8 mouse cellular contexts compared by ENCODE assay signal in the genomic region with DNA sequence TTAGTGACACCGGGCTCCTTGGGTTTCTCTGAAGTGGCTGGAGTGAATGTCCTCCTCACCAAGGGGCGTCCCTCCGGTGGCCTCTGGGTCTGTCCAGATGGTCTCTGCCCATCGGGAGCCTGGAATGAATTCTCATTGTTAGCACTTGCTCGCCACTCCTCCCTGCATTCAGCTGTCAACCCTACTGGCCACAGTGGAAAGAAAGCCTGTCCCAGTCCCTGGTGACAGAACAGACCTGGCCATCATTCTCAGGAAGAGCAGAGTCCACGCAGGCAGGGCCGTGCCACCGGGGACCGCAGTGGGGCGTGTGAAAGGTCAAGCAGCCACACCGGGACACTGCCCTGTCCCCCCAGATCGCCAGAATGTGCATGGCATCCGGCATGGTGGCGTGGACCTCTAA. TPM values are rescaled to one million over a fixed set of nuclear protein-coding genes. Genes with fewer than 3 reads are reported as not detected.
DNase-seq lines count a peak whose midpoint lies in the region; ATAC-seq and TF ChIP-seq lines count a peak whose summit lies in the region.

No protein-coding gene starts in this region.

- H3K4me3 ChIP-seq in limb, embryonic 12.5 days (replicated peaks) = no peak overlapping the region
- H3K4me3 ChIP-seq in limb, embryonic 10.5 days = no peak overlapping the region
- no peak overlapping the region for H3K4me3 ChIP-seq in forebrain, embryonic 13.5 days
- no peak overlapping the region for H3K4me3 ChIP-seq in limb, embryonic 15.5 days
- H3K4me3 ChIP-seq in small intestine, adult 2 months (ENCODE audit: low read depth, low read length) = peak overlapping the region; percentile 43

- H3K9ac ChIP-seq in limb, embryonic 12.5 days (replicated peaks) = no peak overlapping the region
- H3K9ac ChIP-seq in forebrain, embryonic 13.5 days = 0 out of 2 replicates have a peak overlapping the region, but pooled peaks have one; percentile 17
- H3K9ac ChIP-seq in limb, embryonic 15.5 days = no peak overlapping the region

- DNase-seq in limb, embryonic 10.5 days (ENCODE audit: low spot score) = no peak
- DNase-seq in urinary bladder, adult 18-20 months (ENCODE audit: low spot score in 2 of 2) = no peak
- DNase-seq in thymus, postnatal 25 days = no peak
- DNase-seq in right cerebral cortex, postnatal 25 days = no peak

- H3K4me2 ChIP-seq in limb, embryonic 12.5 days = no peak overlapping the region
- peak overlapping the region; percentile 21 for H3K4me2 ChIP-seq in forebrain, embryonic 13.5 days
- no peak overlapping the region for H3K4me2 ChIP-seq in limb, embryonic 15.5 days

- H3K36me3 ChIP-seq in limb, embryonic 12.5 days = 0 out of 2 replicates have a peak, but pooled peaks cover 4% of the 10 kb centered on the region
- peaks cover 13% of the 10 kb centered on the region; the same call in 1 of the 2 replicates for H3K36me3 ChIP-seq in limb, embryonic 10.5 days
- H3K36me3 ChIP-seq in forebrain, embryonic 13.5 days (ENCODE audit: poor library complexity, severe bottlenecking) = no peaks in the 10 kb centered on the region
- H3K36me3 ChIP-seq in limb, embryonic 15.5 days = no peaks in the 10 kb centered on the region
- H3K36me3 ChIP-seq in small intestine, adult 2 months (ENCODE audit: control insufficient read depth, insufficient read depth, low read length) = peaks cover 3% of the 10 kb centered on the region; the same call in 1 of the 2 replicates

- no peaks in the 10 kb centered on the region for H3K27me3 ChIP-seq in limb, embryonic 12.5 days
- H3K27me3 ChIP-seq in limb, embryonic 10.5 days (ENCODE audit: low read depth, poor library complexity, severe bottlenecking) = no peaks in the 10 kb centered on the region
- H3K27me3 ChIP-seq in forebrain, embryonic 13.5 days = no peaks in the 10 kb centered on the region
- H3K27me3 ChIP-seq in limb, embryonic 15.5 days = no peaks in the 10 kb centered on the region
- H3K27me3 ChIP-seq in small intestine, adult 2 months (ENCODE audit: control insufficient read depth, insufficient read depth, low read length) = no peaks in the 10 kb centered on the region

- 65% methylated on average over 14 of the region's 14 CpGs for WGBS in limb, embryonic 12.5 days
- 74% methylated on average over 14 of the region's 14 CpGs for WGBS in limb, embryonic 10.5 days
- WGBS in forebrain, embryonic 13.5 days = 25% methylated on average over 14 of the region's 14 CpGs
- WGBS in limb, embryonic 15.5 days = 71% methylated on average over 14 of the region's 14 CpGs
- WGBS in small intestine, adult 2 months = 35% methylated on average over 14 of the region's 14 CpGs

- H3K9me3 ChIP-seq in limb, embryonic 12.5 days = no peaks in the 10 kb centered on the region
- no peaks in the 10 kb centered on the region for H3K9me3 ChIP-seq in limb, embryonic 10.5 days (replicated peaks)
- no peaks in the 10 kb centered on the region for H3K9me3 ChIP-seq in forebrain, embryonic 13.5 days (replicated peaks)
- H3K9me3 ChIP-seq in limb, embryonic 15.5 days = no peaks in the 10 kb centered on the region

- H3K4me1 ChIP-seq in limb, embryonic 12.5 days (replicated peaks) = peaks cover 36% of the 10 kb centered on the region
- peaks cover 41% of the 10 kb centered on the region for H3K4me1 ChIP-seq in limb, embryonic 10.5 days
- H3K4me1 ChIP-seq in forebrain, embryonic 13.5 days = peaks cover 47% of the 10 kb centered on the region
- peaks cover 36% of the 10 kb centered on the region for H3K4me1 ChIP-seq in limb, embryonic 15.5 days
- peaks cover 73% of the 10 kb centered on the region for H3K4me1 ChIP-seq in small intestine, adult 2 months (ENCODE audit: control insufficient read depth, insufficient read depth, insufficient read length, low read length)

- peak overlapping the region; percentile 59 for H3K27ac ChIP-seq in limb, embryonic 12.5 days
- no peak overlapping the region for H3K27ac ChIP-seq in limb, embryonic 10.5 days
- peak overlapping the region; percentile 73 for H3K27ac ChIP-seq in forebrain, embryonic 13.5 days
- peak overlapping the region; percentile 73 for H3K27ac ChIP-seq in limb, embryonic 15.5 days
- peak overlapping the region; percentile 100 for H3K27ac ChIP-seq in small intestine, adult 2 months (ENCODE audit: insufficient read depth, low read depth, low read length)

- TF ChIP-seq CTCF in small intestine, adult 2 months (IDR thresholded peaks at IDR 0.05; ENCODE audit: extremely low read depth, insufficient read length, insufficient replicate concordance, low read depth, low read length) = no peak

- no peak for ATAC-seq in limb, embryonic 12.5 days (ENCODE audit: insufficient number of reproducible peaks, insufficient read depth, low FRiP score, low TSS enrichment, low read depth)
- no peak for ATAC-seq in forebrain, embryonic 13.5 days
- ATAC-seq in limb, embryonic 15.5 days (ENCODE audit: insufficient number of reproducible peaks, low FRiP score, low TSS enrichment, low read depth) = no peak

- 0 out of 2 replicates have a peak, but pooled peaks have one; percentile 12 for TF ChIP-seq POLR2A in small intestine, adult 2 months (IDR thresholded peaks at IDR 0.05; ENCODE audit: low read depth, low read length)

RNA-seq across cellular contexts. Expression of gene Zfp710, which starts 33.2 kb away (rescaled TPM):
- polyA plus RNA-seq in limb, embryonic 12.5 days (2016; fragmentation: Nextera tagmentation; extraction: Ambion mirVana) = 18.5 and 19.4 TPM in 2 replicates
- 19.4 and 19.7 TPM in 2 replicates for polyA plus RNA-seq in limb, embryonic 10.5 days (2016; fragmentation: Nextera tagmentation; extraction: Ambion mirVana)
- 20.6 and 23.1 TPM in 2 replicates for polyA plus RNA-seq in forebrain, embryonic 13.5 days (2015; fragmentation: Nextera tagmentation; extraction: Ambion mirVana)
- polyA plus RNA-seq in limb, embryonic 15.5 days (2015; fragmentation: Nextera tagmentation; extraction: Ambion mirVana) = 16.9 and 18.9 TPM in 2 replicates
- polyA plus RNA-seq in small intestine, adult 2 months (2012; rRNA removed) = 34.9 and 67.9 TPM in 2 replicates

RNA-seq across cellular contexts. Expression of gene Idh2, which starts 57.4 kb away (rescaled TPM):
- polyA plus RNA-seq in limb, embryonic 12.5 days (2016; fragmentation: Nextera tagmentation; extraction: Ambion mirVana) = 555 and 566 TPM in 2 replicates
- polyA plus RNA-seq in limb, embryonic 10.5 days (2016; fragmentation: Nextera tagmentation; extraction: Ambion mirVana) = 533 and 582 TPM in 2 replicates
- polyA plus RNA-seq in forebrain, embryonic 13.5 days (2015; fragmentation: Nextera tagmentation; extraction: Ambion mirVana) = 351 and 386 TPM in 2 replicates
- 546 and 644 TPM in 2 replicates for polyA plus RNA-seq in limb, embryonic 15.5 days (2015; fragmentation: Nextera tagmentation; extraction: Ambion mirVana)
- 57.2 and 82.3 TPM in 2 replicates for polyA plus RNA-seq in small intestine, adult 2 months (2012; rRNA removed)
